Mouse (Mus musculus): ENCODE data around the gene Tti1. TPM values are rescaled to one million over a fixed set of nuclear protein-coding genes. Genes with fewer than 3 reads are reported as not detected.
A peak's percentile ranks its signal among the peaks of the same experiment; 100 is the strongest.

Tti1 gene
- polyA plus RNA-seq, 1 experiment from 2014 or later, result 20.5 TPM

GRCm38 (mm10) chr2:157944156-157944893 is 83.9 kb downstream of the Tti1 start:
- 0 out of 2 replicates have a peak, but pooled peaks cover 13% of the 10 kb centered on the region for H3K36me3 ChIP-seq (ENCODE audit: control insufficient read depth, insufficient read depth, low read length)
- H3K27me3 ChIP-seq (ENCODE audit: control insufficient read depth, insufficient read depth, low read length), result 0 out of 2 replicates have a peak, but pooled peaks cover 3% of the 10 kb centered on the region
- peak overlapping the region; percentile 40 for H3K4me3 ChIP-seq (replicated peaks; ENCODE audit: low read depth, low read length)
- H3K4me1 ChIP-seq (ENCODE audit: control insufficient read depth, insufficient read depth, low read length), result peaks cover 27% of the 10 kb centered on the region
- peak overlapping the region; percentile 61 for H3K27ac ChIP-seq (replicated peaks; ENCODE audit: low read depth, low read length)
- H3K4me2 ChIP-seq (ENCODE audit: low read length), result peak overlapping the region; percentile 73
- DNase-seq (no peak), ATAC-seq (ENCODE audit: low FRiP score, low TSS enrichment) (peak; percentile 44)
- 10% methylated on average over 37 of the region's 37 CpGs for WGBS
- no peaks in the 10 kb centered on the region for H3K9me3 ChIP-seq (ENCODE audit: control insufficient read depth, low read length)
- peak overlapping the region; percentile 65 for H3K9ac ChIP-seq (replicated peaks; ENCODE audit: low read length)

GRCm38 (mm10) chr2:157943514-157944155 is 84.6 kb downstream of the Tti1 start:
- Histone ChIP-seq H3K4me2 (ENCODE audit: low read length) (peak overlapping the region; percentile 73), H3K4me3 (replicated peaks; ENCODE audit: low read depth, low read length) (peak overlapping the region; percentile 40), H3K27ac (replicated peaks; ENCODE audit: low read depth, low read length) (peak overlapping the region; percentile 61), H3K36me3 (ENCODE audit: control insufficient read depth, insufficient read depth, low read length) (peaks cover 15% of the 10 kb centered on the region; the same call in 1 of the 2 replicates), H3K27me3 (ENCODE audit: control insufficient read depth, insufficient read depth, low read length) (0 out of 2 replicates have a peak, but pooled peaks cover 3% of the 10 kb centered on the region), H3K4me1 (ENCODE audit: control insufficient read depth, insufficient read depth, low read length) (peaks cover 28% of the 10 kb centered on the region), H3K9me3 (ENCODE audit: control insufficient read depth, low read length) (no peaks in the 10 kb centered on the region), H3K9ac (replicated peaks; ENCODE audit: low read length) (peak overlapping the region; percentile 65)
- WGBS, result 1% methylated on average over 47 of the region's 47 CpGs
- ATAC-seq (ENCODE audit: low FRiP score, low TSS enrichment) (peak; percentile 69), DNase-seq (peak; percentile 89)

GRCm38 (mm10) chr2:157940586-157941185 is 87.5 kb downstream of the Tti1 start:
- no peaks in the 10 kb centered on the region for H3K9me3 ChIP-seq (ENCODE audit: control insufficient read depth, low read length)
- 9% methylated on average over 18 of the region's 18 CpGs for WGBS
- H3K27ac ChIP-seq (replicated peaks; ENCODE audit: low read depth, low read length), result 0 out of 2 replicates have a peak overlapping the region, but pooled peaks have one; percentile 32
- DNase-seq (no peak), ATAC-seq (ENCODE audit: low FRiP score, low TSS enrichment) (no peak)
- peaks cover 34% of the 10 kb centered on the region for H3K4me1 ChIP-seq (ENCODE audit: control insufficient read depth, insufficient read depth, low read length)
- H3K36me3 ChIP-seq (ENCODE audit: control insufficient read depth, insufficient read depth, low read length), result peaks cover 41% of the 10 kb centered on the region
- peak overlapping the region; percentile 25 for H3K4me2 ChIP-seq (ENCODE audit: low read length)
- no peak overlapping the region for H3K9ac ChIP-seq (replicated peaks; ENCODE audit: low read length)
- H3K4me3 ChIP-seq (replicated peaks; ENCODE audit: low read depth, low read length), result no peak overlapping the region
- 0 out of 2 replicates have a peak, but pooled peaks cover 3% of the 10 kb centered on the region for H3K27me3 ChIP-seq (ENCODE audit: control insufficient read depth, insufficient read depth, low read length)

- 84% methylated on average over 4 of the region's 4 CpGs for WGBS
- Histone ChIP-seq H3K9me3 (ENCODE audit: control insufficient read depth, low read length) (no peaks in the 10 kb centered on the region), H3K4me3 (replicated peaks; ENCODE audit: low read depth, low read length) (no peak overlapping the region), H3K27me3 (ENCODE audit: control insufficient read depth, insufficient read depth, low read length) (0 out of 2 replicates have a peak, but pooled peaks cover 3% of the 10 kb centered on the region), H3K4me2 (ENCODE audit: low read length) (no peak overlapping the region), H3K36me3 (ENCODE audit: control insufficient read depth, insufficient read depth, low read length) (peaks cover 42% of the 10 kb centered on the region), H3K27ac (replicated peaks; ENCODE audit: low read depth, low read length) (no peak overlapping the region), H3K4me1 (ENCODE audit: control insufficient read depth, insufficient read depth, low read length) (peaks cover 30% of the 10 kb centered on the region), H3K9ac (replicated peaks; ENCODE audit: low read length) (no peak overlapping the region)
- ATAC-seq (ENCODE audit: low FRiP score, low TSS enrichment), result no peak
- DNase-seq, result no peak
These were observed 91.6 kb downstream of the Tti1 start for GRCm38 (mm10) chr2:157936676-157937075.

- WGBS, result 79% methylated on average over 11 of the region's 11 CpGs
- Histone ChIP-seq H3K36me3 (ENCODE audit: control insufficient read depth, insufficient read depth, low read length) (peaks cover 38% of the 10 kb centered on the region), H3K9ac (replicated peaks; ENCODE audit: low read length) (no peak overlapping the region), H3K4me2 (ENCODE audit: low read length) (no peak overlapping the region), H3K4me1 (ENCODE audit: control insufficient read depth, insufficient read depth, low read length) (peaks cover 22% of the 10 kb centered on the region), H3K27me3 (ENCODE audit: control insufficient read depth, insufficient read depth, low read length) (0 out of 2 replicates have a peak, but pooled peaks cover 2% of the 10 kb centered on the region), H3K9me3 (ENCODE audit: control insufficient read depth, low read length) (no peaks in the 10 kb centered on the region), H3K27ac (replicated peaks; ENCODE audit: low read depth, low read length) (no peak overlapping the region), H3K4me3 (replicated peaks; ENCODE audit: low read depth, low read length) (no peak overlapping the region)
- DNase-seq (no peak), ATAC-seq (ENCODE audit: low FRiP score, low TSS enrichment) (no peak)
These were observed 92.6 kb downstream of the Tti1 start for GRCm38 (mm10) chr2:157935444-157936171.

GRCm38 (mm10) chr2:157932655-157933054 is 95.6 kb downstream of the Tti1 start:
- Histone ChIP-seq H3K27ac (replicated peaks; ENCODE audit: low read depth, low read length) (no peak overlapping the region), H3K4me3 (replicated peaks; ENCODE audit: low read depth, low read length) (no peak overlapping the region), H3K27me3 (ENCODE audit: control insufficient read depth, insufficient read depth, low read length) (no peaks in the 10 kb centered on the region), H3K9ac (replicated peaks; ENCODE audit: low read length) (no peak overlapping the region), H3K4me1 (ENCODE audit: control insufficient read depth, insufficient read depth, low read length) (peaks cover 28% of the 10 kb centered on the region), H3K9me3 (ENCODE audit: control insufficient read depth, low read length) (no peaks in the 10 kb centered on the region), H3K36me3 (ENCODE audit: control insufficient read depth, insufficient read depth, low read length) (peaks cover 23% of the 10 kb centered on the region), H3K4me2 (ENCODE audit: low read length) (no peak overlapping the region)
- ATAC-seq (ENCODE audit: low FRiP score, low TSS enrichment), result no peak
- WGBS, result 80% methylated on average over 4 of the region's 4 CpGs
- DNase-seq, result no peak

Other genes with a start within 250 kb of the Tti1 start
- 38.5 and 56.7 TPM in 2 replicates for gene Vstm2l, start 113.8 kb downstream of the Tti1 start, polyA plus RNA-seq (2014; fragmentation: Nextera tagmentation; extraction: Ambion mirVana)
- 32.9 and 40.2 TPM in 2 replicates for gene Rprd1b, start 64 bp upstream of the Tti1 start, polyA plus RNA-seq (2014; fragmentation: Nextera tagmentation; extraction: Ambion mirVana)
- gene Tgm2, start 118.0 kb upstream of the Tti1 start, polyA plus RNA-seq (2014; fragmentation: Nextera tagmentation; extraction: Ambion mirVana), result 0.77 and 6.8 TPM in 2 replicates
- 0.97 and 1.4 TPM in 2 replicates for gene D630003M21Rik, start 200.8 kb upstream of the Tti1 start, polyA plus RNA-seq (2014; fragmentation: Nextera tagmentation; extraction: Ambion mirVana)
- not detected in 2 replicates for gene Bpi, start 229.7 kb upstream of the Tti1 start, polyA plus RNA-seq (2014; fragmentation: Nextera tagmentation; extraction: Ambion mirVana)